Mouse (Mus musculus): ENCODE data around the gene Eif4g3. TPM values are rescaled to one million over a fixed set of nuclear protein-coding genes. Genes with fewer than 3 reads are reported as not detected.
"Not testable (repeated sequence)": the region's sequence is repeated elsewhere in the genome, so short reads cannot be mapped to it uniquely, and the experiment has no call there.

Eif4g3 gene
- polyA plus RNA-seq, 1 experiment from 2014 or later, result 35.4 TPM

DNA sequence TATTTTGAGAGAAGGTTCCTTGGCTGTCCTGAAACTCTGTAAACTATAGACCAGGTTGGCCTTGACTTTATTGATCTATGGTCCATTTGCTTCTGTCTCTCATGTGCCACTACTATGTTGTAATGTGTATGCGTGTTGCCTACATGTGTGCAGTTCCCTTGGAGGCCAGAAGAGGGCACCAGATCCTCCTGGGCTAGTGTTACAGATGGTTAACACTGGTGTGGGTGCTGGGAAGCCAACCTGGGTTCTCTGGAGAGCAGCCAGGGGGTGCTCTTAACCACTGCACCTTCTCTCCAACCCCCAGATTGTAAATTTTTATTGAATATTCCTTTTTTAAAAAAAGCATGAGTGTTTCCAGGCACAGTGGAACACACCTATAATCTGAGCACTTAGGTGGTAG is 53.0 kb downstream of the Eif4g3 start:
- Histone ChIP-seq H3K27me3 (replicated peaks; ENCODE audit: control insufficient read depth, insufficient read depth, low read length) (no peaks in the 10 kb centered on the region), H3K4me3 (ENCODE audit: low read depth, low read length) (no peak overlapping the region), H3K4me1 (ENCODE audit: control insufficient read depth, insufficient read depth, low read length) (no peaks in the 10 kb centered on the region), H3K36me3 (ENCODE audit: control insufficient read depth, insufficient read depth, low read length) (peaks cover 36% of the 10 kb centered on the region), H3K4me2 (ENCODE audit: low read depth, low read length) (no peak overlapping the region), H3K9me3 (ENCODE audit: control insufficient read depth, low read length) (peaks cover 9% of the 10 kb centered on the region; the same call in 1 of the 2 replicates), H3K9ac (ENCODE audit: low read depth, low read length) (no peak overlapping the region), H3K27ac (replicated peaks; ENCODE audit: low read depth, low read length) (no peak overlapping the region)
- 92% methylated on average over 1 of the region's 1 CpGs for WGBS
- ATAC-seq (ENCODE audit: low read depth), result no peak
- DNase-seq (ENCODE audit: low spot score), result no peak

GRCm38 (mm10) chr4:138046371-138046770 is 53.5 kb downstream of the Eif4g3 start:
- no peaks in the 10 kb centered on the region for H3K27me3 ChIP-seq (replicated peaks; ENCODE audit: control insufficient read depth, insufficient read depth, low read length)
- 93% methylated on average over 8 of the region's 8 CpGs for WGBS
- no peaks in the 10 kb centered on the region for H3K4me1 ChIP-seq (ENCODE audit: control insufficient read depth, insufficient read depth, low read length)
- H3K27ac ChIP-seq (replicated peaks; ENCODE audit: low read depth, low read length), result no peak overlapping the region
- DNase-seq (ENCODE audit: low spot score) (no peak), ATAC-seq (ENCODE audit: low read depth) (no peak)
- peaks cover 31% of the 10 kb centered on the region for H3K36me3 ChIP-seq (ENCODE audit: control insufficient read depth, insufficient read depth, low read length)
- H3K9ac ChIP-seq (ENCODE audit: low read depth, low read length), result no peak overlapping the region
- H3K4me3 ChIP-seq (ENCODE audit: low read depth, low read length), result no peak overlapping the region
- H3K4me2 ChIP-seq (ENCODE audit: low read depth, low read length), result no peak overlapping the region
- H3K9me3 ChIP-seq (ENCODE audit: control insufficient read depth, low read length), result peaks cover 9% of the 10 kb centered on the region; the same call in 1 of the 2 replicates

- ATAC-seq (ENCODE audit: low read depth) (no peak), DNase-seq (ENCODE audit: low spot score) (no peak)
- peaks cover 9% of the 10 kb centered on the region; the same call in 1 of the 2 replicates for H3K9me3 ChIP-seq (ENCODE audit: control insufficient read depth, low read length)
- H3K4me2 ChIP-seq (ENCODE audit: low read depth, low read length), result no peak overlapping the region
- H3K36me3 ChIP-seq (ENCODE audit: control insufficient read depth, insufficient read depth, low read length), result peaks cover 56% of the 10 kb centered on the region
- no peaks in the 10 kb centered on the region for H3K4me1 ChIP-seq (ENCODE audit: control insufficient read depth, insufficient read depth, low read length)
- no peaks in the 10 kb centered on the region for H3K27me3 ChIP-seq (replicated peaks; ENCODE audit: control insufficient read depth, insufficient read depth, low read length)
- no peak overlapping the region for H3K27ac ChIP-seq (replicated peaks; ENCODE audit: low read depth, low read length)
- no peak overlapping the region for H3K4me3 ChIP-seq (ENCODE audit: low read depth, low read length)
- no peak overlapping the region for H3K9ac ChIP-seq (ENCODE audit: low read depth, low read length)
- WGBS, result 51% methylated on average over 6 of the region's 6 CpGs
Observed at GRCm38 (mm10) chr4:138049547-138049946, 56.7 kb downstream of the Eif4g3 start.

GRCm38 (mm10) chr4:138051488-138051887 is 58.7 kb downstream of the Eif4g3 start:
- Histone ChIP-seq H3K9me3 (ENCODE audit: control insufficient read depth, low read length) (no peaks in the 10 kb centered on the region), H3K9ac (ENCODE audit: low read depth, low read length) (no peak overlapping the region), H3K4me3 (ENCODE audit: low read depth, low read length) (no peak overlapping the region), H3K27ac (replicated peaks; ENCODE audit: low read depth, low read length) (no peak overlapping the region), H3K27me3 (replicated peaks; ENCODE audit: control insufficient read depth, insufficient read depth, low read length) (no peaks in the 10 kb centered on the region), H3K4me1 (ENCODE audit: control insufficient read depth, insufficient read depth, low read length) (no peaks in the 10 kb centered on the region), H3K36me3 (ENCODE audit: control insufficient read depth, insufficient read depth, low read length) (peaks cover 37% of the 10 kb centered on the region), H3K4me2 (ENCODE audit: low read depth, low read length) (no peak overlapping the region)
- no peak for DNase-seq (ENCODE audit: low spot score)
- ATAC-seq (ENCODE audit: low read depth), result no peak
- WGBS, result 93% methylated on average over 9 of the region's 9 CpGs

- Histone ChIP-seq H3K27ac (replicated peaks; ENCODE audit: low read depth, low read length) (no peak overlapping the region), H3K27me3 (replicated peaks; ENCODE audit: control insufficient read depth, insufficient read depth, low read length) (no peaks in the 10 kb centered on the region), H3K4me1 (ENCODE audit: control insufficient read depth, insufficient read depth, low read length) (no peaks in the 10 kb centered on the region), H3K4me3 (ENCODE audit: low read depth, low read length) (no peak overlapping the region), H3K9ac (ENCODE audit: low read depth, low read length) (no peak overlapping the region), H3K4me2 (ENCODE audit: low read depth, low read length) (no peak overlapping the region), H3K9me3 (ENCODE audit: control insufficient read depth, low read length) (0 out of 2 replicates have a peak, but pooled peaks cover 3% of the 10 kb centered on the region), H3K36me3 (ENCODE audit: control insufficient read depth, insufficient read depth, low read length) (peaks cover 45% of the 10 kb centered on the region)
- DNase-seq (ENCODE audit: low spot score) (no peak), ATAC-seq (ENCODE audit: low read depth) (no peak)
- 77% methylated on average over 5 of the region's 5 CpGs for WGBS
Observed at GRCm38 (mm10) chr4:138056658-138057057, 63.8 kb downstream of the Eif4g3 start.

- H3K4me1 ChIP-seq (ENCODE audit: control insufficient read depth, insufficient read depth, low read length); H3K4me3 ChIP-seq (ENCODE audit: low read depth, low read length); H3K9me3 ChIP-seq (ENCODE audit: control insufficient read depth, low read length); ATAC-seq (ENCODE audit: low read depth); DNase-seq (ENCODE audit: low spot score); H3K4me2 ChIP-seq (ENCODE audit: low read depth, low read length); H3K27me3 ChIP-seq (replicated peaks; ENCODE audit: control insufficient read depth, insufficient read depth, low read length); H3K9ac ChIP-seq (ENCODE audit: low read depth, low read length); H3K27ac ChIP-seq (replicated peaks; ENCODE audit: low read depth, low read length): not testable (repeated sequence)
- 97% methylated on average over 22 of the region's 22 CpGs for WGBS
- peaks cover 44% of the 10 kb centered on the region for H3K36me3 ChIP-seq (ENCODE audit: control insufficient read depth, insufficient read depth, low read length)
Observed at GRCm38 (mm10) chr4:138057196-138057754, 64.5 kb downstream of the Eif4g3 start.

GRCm38 (mm10) chr4:138061161-138061560 is 68.3 kb downstream of the Eif4g3 start:
- Histone ChIP-seq H3K27me3 (replicated peaks; ENCODE audit: control insufficient read depth, insufficient read depth, low read length) (no peaks in the 10 kb centered on the region), H3K4me3 (ENCODE audit: low read depth, low read length) (no peak overlapping the region), H3K4me1 (ENCODE audit: control insufficient read depth, insufficient read depth, low read length) (no peaks in the 10 kb centered on the region), H3K4me2 (ENCODE audit: low read depth, low read length) (no peak overlapping the region), H3K36me3 (ENCODE audit: control insufficient read depth, insufficient read depth, low read length) (peaks cover 45% of the 10 kb centered on the region), H3K27ac (replicated peaks; ENCODE audit: low read depth, low read length) (no peak overlapping the region), H3K9ac (ENCODE audit: low read depth, low read length) (no peak overlapping the region), H3K9me3 (ENCODE audit: control insufficient read depth, low read length) (0 out of 2 replicates have a peak, but pooled peaks cover 3% of the 10 kb centered on the region)
- WGBS, result 78% methylated on average over 4 of the region's 4 CpGs
- no peak for ATAC-seq (ENCODE audit: low read depth)
- no peak for DNase-seq (ENCODE audit: low spot score)

DNA sequence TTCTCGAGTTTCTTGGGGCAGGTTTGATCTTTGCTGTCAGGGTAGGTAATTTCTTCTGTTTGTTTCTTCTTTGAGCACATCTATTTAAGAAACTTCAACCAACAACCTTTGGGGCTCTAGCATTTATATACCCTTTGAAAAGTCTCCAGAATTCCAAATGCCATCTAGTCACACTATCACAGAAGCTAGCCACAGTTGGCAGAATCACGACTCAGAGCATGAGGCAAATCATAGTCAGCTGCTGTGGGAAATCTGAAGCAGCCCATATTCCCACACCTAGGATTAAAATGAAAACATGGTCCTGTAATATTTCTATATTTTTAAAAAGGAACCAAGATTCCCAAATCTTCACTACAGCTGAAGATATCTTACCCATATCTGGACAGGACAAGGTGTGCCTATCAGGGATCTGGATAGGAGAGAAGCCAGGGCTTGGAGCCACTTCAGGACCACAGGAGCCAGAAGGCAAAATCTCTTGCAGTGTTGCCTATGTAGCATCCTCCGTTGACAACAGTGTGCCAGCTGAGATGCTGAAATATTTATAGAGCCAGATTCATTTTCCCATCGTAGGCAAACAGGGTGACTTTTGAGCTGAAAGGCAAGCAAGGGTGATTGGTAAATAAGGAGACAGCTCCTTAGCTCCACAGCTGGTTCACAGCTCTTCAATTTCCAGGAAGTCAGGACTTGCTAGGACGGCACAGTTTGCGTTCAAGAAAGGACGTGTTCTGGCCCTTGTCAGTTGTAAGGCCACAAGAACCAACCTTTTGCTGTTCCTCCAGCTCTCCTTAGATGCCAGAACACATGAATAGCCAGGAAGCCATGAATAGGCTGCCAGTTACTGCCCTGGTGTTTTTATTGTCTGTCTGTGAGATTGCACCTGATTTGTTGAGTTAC is 70.8 kb downstream of the Eif4g3 start:
- H3K27me3 ChIP-seq (replicated peaks; ENCODE audit: control insufficient read depth, insufficient read depth, low read length), result no peaks in the 10 kb centered on the region
- no peak for ATAC-seq (ENCODE audit: low read depth)
- no peak overlapping the region for H3K9ac ChIP-seq (ENCODE audit: low read depth, low read length)
- H3K4me3 ChIP-seq (ENCODE audit: low read depth, low read length), result no peak overlapping the region
- no peaks in the 10 kb centered on the region for H3K4me1 ChIP-seq (ENCODE audit: control insufficient read depth, insufficient read depth, low read length)
- WGBS, result 72% methylated on average over 7 of the region's 7 CpGs
- DNase-seq (ENCODE audit: low spot score), result no peak
- H3K4me2 ChIP-seq (ENCODE audit: low read depth, low read length), result no peak overlapping the region
- no peak overlapping the region for H3K27ac ChIP-seq (replicated peaks; ENCODE audit: low read depth, low read length)
- H3K36me3 ChIP-seq (ENCODE audit: control insufficient read depth, insufficient read depth, low read length), result peaks cover 43% of the 10 kb centered on the region
- H3K9me3 ChIP-seq (ENCODE audit: control insufficient read depth, low read length), result no peaks in the 10 kb centered on the region
